Mouse (Mus musculus) urinary bladder, adult 2 months (tissue): ENCODE data around the gene E330009J07Rik. TPM values are rescaled to one million over a fixed set of nuclear protein-coding genes. Genes with fewer than 3 reads are reported as not detected.

Experiments
- polyA plus RNA-seq: library from polyadenylated mRNA; depleted of rRNA; stranded (reverse); fragments of >200 nt; gene quantifications from 2 replicates; pipeline ENCODE4 v1.2.3, GENCODE M21; 2012; rRNA removed

The E330009J07Rik gene
- polyA plus RNA-seq, 1 experiment, result 6.4 TPM

Other genes starting within 250 kb of the E330009J07Rik start
- 16.7 and 23.0 TPM in 2 replicates for gene Agk, start 111.0 kb downstream of the E330009J07Rik start, polyA plus RNA-seq
- not detected in 2 replicates for gene Wee2, start 3.0 kb upstream of the E330009J07Rik start, polyA plus RNA-seq
- 59.9 and 69.5 TPM in 2 replicates for gene Ssbp1, start 35.2 kb upstream of the E330009J07Rik start, polyA plus RNA-seq
- not detected in 2 replicates for gene Tas2r137, start 55.1 kb upstream of the E330009J07Rik start, polyA plus RNA-seq
- gene Tas2r108, start 57.4 kb upstream of the E330009J07Rik start, polyA plus RNA-seq, result 0.07 TPM in 1 of 2 replicates, not detected in the other
- not detected in 2 replicates for gene Prss37, start 83.4 kb upstream of the E330009J07Rik start, polyA plus RNA-seq
- gene Olfr461, start 118.9 kb upstream of the E330009J07Rik start, polyA plus RNA-seq, result not detected in 2 replicates
- 0.01 TPM in 1 of 2 replicates, not detected in the other for gene Olfr460, start 133.4 kb upstream of the E330009J07Rik start, polyA plus RNA-seq
- 2.0 and 2.2 TPM in 2 replicates for gene Clec5a, start 149.7 kb upstream of the E330009J07Rik start, polyA plus RNA-seq
- not detected in 2 replicates for gene Tas2r138, start 177.2 kb upstream of the E330009J07Rik start, polyA plus RNA-seq
- gene Mgam, start 192.7 kb upstream of the E330009J07Rik start, polyA plus RNA-seq, result 0.03 and 0.04 TPM in 2 replicates